Mouse (Mus musculus): ENCODE results near the gene Gm45713. TPM values are rescaled to one million over a fixed set of nuclear protein-coding genes. Genes with fewer than 3 reads are reported as not detected.
A peak's percentile ranks its signal among the peaks of the same experiment; 100 is the strongest.

Gene Gm45713
- polyA plus RNA-seq, 1 experiment from 2014 or later, result not detected

DNA sequence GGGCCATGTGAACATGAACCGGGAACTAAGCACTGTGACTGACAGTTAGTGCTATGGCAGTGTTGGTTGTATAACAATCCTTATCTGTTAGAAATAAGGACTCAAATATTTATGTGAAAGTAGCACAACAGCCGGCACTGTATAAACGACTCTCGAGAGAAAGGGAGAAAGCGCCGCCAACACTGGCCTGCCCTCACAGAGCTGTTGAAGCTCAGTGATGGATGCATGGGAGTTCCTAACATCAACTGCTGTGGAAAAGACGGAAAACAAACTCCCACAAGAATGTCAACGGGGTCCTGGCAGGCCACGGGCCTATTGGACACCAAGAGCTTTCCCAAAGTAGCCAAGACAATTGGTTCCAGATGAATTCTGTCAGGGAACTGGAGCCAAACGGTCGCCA, 15.3 kb upstream of the Gm45713 start:
- WGBS, result 38% methylated on average over 11 of the region's 11 CpGs
- no peak overlapping the region for H3K27ac ChIP-seq (replicated peaks)
- H3K9me3 ChIP-seq, result no peaks in the 10 kb centered on the region
- H3K36me3 ChIP-seq, result no peaks in the 10 kb centered on the region
- H3K27me3 ChIP-seq, result no peaks in the 10 kb centered on the region
- ATAC-seq (replicated peaks), result no peak
- H3K4me2 ChIP-seq (replicated peaks), result no peak overlapping the region
- no peak overlapping the region for H3K9ac ChIP-seq (replicated peaks)
- H3K4me1 ChIP-seq, result peaks cover 21% of the 10 kb centered on the region
- no peak overlapping the region for H3K4me3 ChIP-seq

DNA sequence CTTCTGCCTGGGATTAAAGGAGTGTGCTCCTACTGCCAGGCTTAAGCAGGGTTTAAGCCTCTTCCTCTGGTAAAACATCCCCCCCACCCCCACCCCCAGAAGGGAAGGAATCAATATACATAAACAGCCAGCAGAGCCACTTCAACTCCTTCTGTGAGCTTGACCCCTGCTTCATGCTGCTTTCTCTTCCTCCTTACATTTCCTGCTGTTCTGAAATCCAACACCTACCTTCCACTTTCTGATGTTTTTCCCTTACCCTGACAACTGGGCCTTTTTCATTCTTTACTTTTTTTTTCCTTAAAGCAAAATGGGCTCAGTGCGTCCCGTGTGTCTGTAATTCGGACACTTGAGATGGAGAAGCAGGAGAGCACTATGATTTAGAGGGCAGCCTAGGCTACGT, 14.3 kb upstream of the Gm45713 start:
- no peaks in the 10 kb centered on the region for H3K9me3 ChIP-seq
- WGBS, result 72% methylated on average over 4 of the region's 4 CpGs
- no peaks in the 10 kb centered on the region for H3K36me3 ChIP-seq
- H3K27ac ChIP-seq (replicated peaks), result no peak overlapping the region
- H3K27me3 ChIP-seq, result no peaks in the 10 kb centered on the region
- H3K4me2 ChIP-seq (replicated peaks), result no peak overlapping the region
- H3K4me3 ChIP-seq, result no peak overlapping the region
- H3K4me1 ChIP-seq, result peaks cover 21% of the 10 kb centered on the region
- H3K9ac ChIP-seq (replicated peaks), result 0 out of 2 replicates have a peak overlapping the region, but pooled peaks have one; percentile 10
- no peak for ATAC-seq (replicated peaks)

DNA sequence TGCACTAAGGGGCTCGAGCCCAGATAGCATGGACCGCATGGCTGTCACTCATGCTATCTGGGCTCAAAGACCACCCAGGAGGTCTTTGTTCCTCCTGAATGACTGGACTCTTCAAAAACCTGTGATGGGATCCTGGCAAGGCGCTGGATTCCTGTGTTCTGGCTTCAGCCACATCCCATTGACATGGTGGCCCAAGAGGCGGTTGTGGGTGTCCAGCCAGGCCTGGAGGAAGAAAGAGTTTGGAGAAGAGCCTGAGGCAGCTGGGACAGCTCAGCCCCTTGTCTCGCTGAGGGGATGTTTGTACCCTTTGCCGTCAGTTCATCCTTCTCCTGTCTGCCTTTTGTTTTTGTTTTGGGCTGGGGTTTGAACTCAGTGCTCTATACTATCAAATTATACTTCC, 13.5 kb upstream of the Gm45713 start:
- Histone ChIP-seq H3K36me3 (no peaks in the 10 kb centered on the region; the same call in 1 of the 2 replicates), H3K4me1 (peaks cover 15% of the 10 kb centered on the region), H3K27ac (replicated peaks) (no peak overlapping the region), H3K9me3 (no peaks in the 10 kb centered on the region), H3K9ac (replicated peaks) (no peak overlapping the region), H3K4me3 (no peak overlapping the region), H3K4me2 (replicated peaks) (no peak overlapping the region), H3K27me3 (no peaks in the 10 kb centered on the region)
- 25% methylated on average over 6 of the region's 6 CpGs for WGBS
- no peak for ATAC-seq (replicated peaks)

DNA sequence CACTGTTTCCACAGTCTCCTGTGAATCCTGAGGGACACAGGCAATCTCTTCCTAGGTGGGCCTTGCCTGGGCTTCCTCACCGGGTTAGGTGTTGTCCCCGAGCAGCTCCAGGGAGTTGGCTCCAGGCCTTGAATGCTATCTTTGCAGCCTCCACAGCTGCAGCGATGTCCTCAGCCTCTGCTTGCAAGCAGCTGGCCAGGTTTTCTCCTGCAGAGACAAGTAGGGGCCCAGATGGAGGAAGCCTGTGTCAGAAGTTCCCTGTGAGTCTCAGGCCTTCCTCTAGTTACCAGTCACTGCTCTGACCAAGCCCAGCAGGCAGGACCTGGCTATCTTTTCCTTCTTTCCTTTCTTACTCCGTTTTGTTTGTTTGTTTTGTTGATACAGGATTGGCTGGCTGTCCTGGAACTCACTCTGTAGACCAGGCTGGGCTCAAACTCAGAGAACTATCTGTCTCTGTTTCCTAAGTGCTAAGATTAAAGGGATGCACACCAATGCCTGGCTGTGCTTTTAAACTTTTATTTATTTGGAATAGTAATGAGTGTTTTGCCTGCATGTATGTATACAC, 12.6 kb upstream of the Gm45713 start:
- Histone ChIP-seq H3K4me2 (replicated peaks) (no peak overlapping the region), H3K36me3 (no peaks in the 10 kb centered on the region; the same call in 1 of the 2 replicates), H3K27ac (replicated peaks) (no peak overlapping the region), H3K9me3 (no peaks in the 10 kb centered on the region), H3K4me1 (peaks cover 13% of the 10 kb centered on the region), H3K4me3 (no peak overlapping the region), H3K9ac (replicated peaks) (no peak overlapping the region), H3K27me3 (no peaks in the 10 kb centered on the region)
- 67% methylated on average over 4 of the region's 4 CpGs for WGBS
- ATAC-seq (replicated peaks), result no peak

DNA sequence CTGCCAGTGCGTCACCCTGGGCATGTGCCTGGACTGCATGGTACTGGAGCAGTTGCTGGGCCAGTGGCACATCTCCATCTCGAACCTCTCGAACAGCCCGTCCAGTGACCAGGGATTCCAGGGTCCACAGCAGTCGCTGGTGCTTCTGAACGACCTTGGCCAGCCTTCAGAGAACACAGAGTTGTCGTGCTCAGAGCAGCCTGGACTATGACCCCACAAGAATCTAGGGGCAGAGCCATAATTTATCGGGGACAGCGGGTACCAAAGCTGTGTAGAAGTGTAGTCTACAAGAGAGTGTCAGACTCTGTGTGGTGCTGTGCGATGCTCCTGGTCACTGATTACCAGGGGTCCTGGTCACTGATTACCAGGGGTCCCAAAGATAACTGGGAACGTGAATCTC, 11.9 kb upstream of the Gm45713 start:
- no peak overlapping the region for H3K4me3 ChIP-seq
- no peak overlapping the region for H3K9ac ChIP-seq (replicated peaks)
- ATAC-seq (replicated peaks), result no peak
- no peaks in the 10 kb centered on the region for H3K9me3 ChIP-seq
- peaks cover 9% of the 10 kb centered on the region for H3K4me1 ChIP-seq
- no peaks in the 10 kb centered on the region; the same call in 1 of the 2 replicates for H3K36me3 ChIP-seq
- WGBS, result 93% methylated on average over 11 of the region's 11 CpGs
- no peak overlapping the region for H3K4me2 ChIP-seq (replicated peaks)
- no peak overlapping the region for H3K27ac ChIP-seq (replicated peaks)
- H3K27me3 ChIP-seq, result no peaks in the 10 kb centered on the region

- no peak for ATAC-seq (replicated peaks)
- 90% methylated on average over 11 of the region's 11 CpGs for WGBS
- no peak overlapping the region for H3K9ac ChIP-seq (replicated peaks)
- H3K9me3 ChIP-seq, result no peaks in the 10 kb centered on the region
- H3K36me3 ChIP-seq, result no peaks in the 10 kb centered on the region; the same call in 1 of the 2 replicates
- H3K4me2 ChIP-seq (replicated peaks), result no peak overlapping the region
- H3K27me3 ChIP-seq, result no peaks in the 10 kb centered on the region
- H3K4me3 ChIP-seq, result no peak overlapping the region
- no peak overlapping the region for H3K27ac ChIP-seq (replicated peaks)
- peaks cover 9% of the 10 kb centered on the region for H3K4me1 ChIP-seq
These were observed 11.2 kb upstream of the Gm45713 start for GRCm38 (mm10) chr7:45147267-45147666.

GRCm38 (mm10) chr7:45145460-45145859, 9.4 kb upstream of the Gm45713 start:
- no peak for ATAC-seq (replicated peaks)
- H3K9ac ChIP-seq (replicated peaks), result no peak overlapping the region
- H3K4me3 ChIP-seq, result no peak overlapping the region
- no peaks in the 10 kb centered on the region; the same call in 1 of the 2 replicates for H3K36me3 ChIP-seq
- H3K4me1 ChIP-seq, result no peaks in the 10 kb centered on the region
- no peaks in the 10 kb centered on the region for H3K27me3 ChIP-seq
- H3K27ac ChIP-seq (replicated peaks), result no peak overlapping the region
- H3K4me2 ChIP-seq (replicated peaks), result no peak overlapping the region
- 92% methylated on average over 8 of the region's 8 CpGs for WGBS
- H3K9me3 ChIP-seq, result no peaks in the 10 kb centered on the region

GRCm38 (mm10) chr7:45144368-45145174, 8.5 kb upstream of the Gm45713 start:
- Histone ChIP-seq H3K4me2 (replicated peaks) (no peak overlapping the region), H3K4me3 (no peak overlapping the region), H3K9me3 (no peaks in the 10 kb centered on the region), H3K9ac (replicated peaks) (no peak overlapping the region), H3K27ac (replicated peaks) (no peak overlapping the region), H3K27me3 (no peaks in the 10 kb centered on the region), H3K36me3 (no peaks in the 10 kb centered on the region; the same call in 1 of the 2 replicates), H3K4me1 (no peaks in the 10 kb centered on the region)
- ATAC-seq (replicated peaks), result no peak
- 91% methylated on average over 13 of the region's 13 CpGs for WGBS

DNA sequence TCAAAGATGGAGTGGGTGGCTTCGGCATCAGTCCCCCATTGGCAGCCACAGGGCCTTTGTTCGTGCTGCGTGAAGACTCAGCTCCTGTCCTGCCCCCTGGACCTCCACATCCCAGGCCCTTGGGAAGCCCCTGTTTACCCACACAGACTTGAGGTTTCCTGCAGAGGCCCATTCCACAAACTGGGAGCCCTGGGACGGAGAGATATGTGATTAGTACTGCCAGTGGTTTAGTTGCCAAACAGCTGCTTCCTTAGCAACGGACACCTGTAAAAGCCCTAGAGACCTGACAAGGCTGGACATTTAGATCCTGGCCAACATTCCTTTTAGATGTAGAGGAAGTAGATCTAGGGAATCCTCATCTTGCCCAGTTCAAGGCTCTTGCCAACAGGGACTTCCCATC, 5.9 kb upstream of the Gm45713 start:
- H3K27ac ChIP-seq (replicated peaks), result no peak overlapping the region
- H3K4me2 ChIP-seq (replicated peaks), result no peak overlapping the region
- ATAC-seq (replicated peaks), result no peak
- H3K27me3 ChIP-seq, result no peaks in the 10 kb centered on the region
- WGBS, result 94% methylated on average over 5 of the region's 5 CpGs
- no peaks in the 10 kb centered on the region for H3K4me1 ChIP-seq
- H3K9me3 ChIP-seq, result no peaks in the 10 kb centered on the region
- H3K36me3 ChIP-seq, result no peaks in the 10 kb centered on the region; the same call in 1 of the 2 replicates
- no peak overlapping the region for H3K9ac ChIP-seq (replicated peaks)
- no peak overlapping the region for H3K4me3 ChIP-seq

GRCm38 (mm10) chr7:45141319-45141718, 5.3 kb upstream of the Gm45713 start:
- Histone ChIP-seq H3K36me3 (no peaks in the 10 kb centered on the region; the same call in 1 of the 2 replicates), H3K27me3 (no peaks in the 10 kb centered on the region), H3K9ac (replicated peaks) (no peak overlapping the region), H3K9me3 (no peaks in the 10 kb centered on the region), H3K4me3 (no peak overlapping the region), H3K27ac (replicated peaks) (no peak overlapping the region), H3K4me1 (peaks cover 2% of the 10 kb centered on the region; the same call in 1 of the 2 replicates), H3K4me2 (replicated peaks) (no peak overlapping the region)
- ATAC-seq (replicated peaks), result no peak
- WGBS, result 92% methylated on average over 3 of the region's 3 CpGs

DNA sequence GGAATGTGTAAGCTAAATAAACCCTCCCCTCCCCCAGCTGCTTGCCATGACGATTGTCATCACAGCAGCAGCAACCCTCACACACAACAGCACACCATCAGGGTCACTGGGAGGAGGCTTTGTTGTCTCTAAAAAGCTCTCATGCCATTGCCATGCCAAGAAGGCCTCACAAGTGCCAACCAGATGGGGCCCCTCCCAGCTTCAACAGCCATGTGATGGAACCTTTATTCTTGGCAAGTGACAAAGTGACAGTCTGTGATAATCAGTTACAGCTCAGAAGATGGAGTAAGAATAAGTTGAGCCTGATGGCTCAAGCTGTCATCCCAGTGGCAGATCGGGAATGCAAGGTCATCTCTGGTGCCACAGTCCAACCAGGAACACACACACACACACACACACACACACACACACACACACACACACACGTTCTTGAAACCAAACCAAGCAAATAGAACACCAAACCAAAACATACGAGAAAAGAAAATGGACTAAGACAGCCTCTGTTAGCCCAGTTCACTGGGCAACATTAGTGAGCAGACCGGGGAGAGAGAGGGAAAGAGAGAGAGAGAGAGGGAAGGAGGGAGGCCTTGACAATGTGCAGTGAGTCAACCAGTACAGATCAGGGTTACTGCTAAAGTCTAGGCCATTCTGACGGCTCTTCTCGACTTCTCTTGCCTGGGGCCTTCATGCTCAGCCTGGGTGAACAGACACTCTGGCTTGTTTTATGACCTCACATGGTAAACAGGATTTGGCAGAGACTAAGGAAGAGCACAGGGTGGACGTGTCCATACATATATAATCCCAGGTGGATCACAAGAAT, 4.1 kb upstream of the Gm45713 start:
- H3K9ac ChIP-seq (replicated peaks), result no peak overlapping the region
- no peak overlapping the region for H3K4me3 ChIP-seq
- H3K4me2 ChIP-seq (replicated peaks), result no peak overlapping the region
- no peak overlapping the region for H3K27ac ChIP-seq (replicated peaks)
- H3K4me1 ChIP-seq, result peaks cover 10% of the 10 kb centered on the region
- no peak for ATAC-seq (replicated peaks)
- H3K9me3 ChIP-seq, result no peaks in the 10 kb centered on the region
- 78% methylated on average over 8 of the region's 8 CpGs for WGBS
- no peaks in the 10 kb centered on the region; the same call in 1 of the 2 replicates for H3K27me3 ChIP-seq
- no peaks in the 10 kb centered on the region; the same call in 1 of the 2 replicates for H3K36me3 ChIP-seq

DNA sequence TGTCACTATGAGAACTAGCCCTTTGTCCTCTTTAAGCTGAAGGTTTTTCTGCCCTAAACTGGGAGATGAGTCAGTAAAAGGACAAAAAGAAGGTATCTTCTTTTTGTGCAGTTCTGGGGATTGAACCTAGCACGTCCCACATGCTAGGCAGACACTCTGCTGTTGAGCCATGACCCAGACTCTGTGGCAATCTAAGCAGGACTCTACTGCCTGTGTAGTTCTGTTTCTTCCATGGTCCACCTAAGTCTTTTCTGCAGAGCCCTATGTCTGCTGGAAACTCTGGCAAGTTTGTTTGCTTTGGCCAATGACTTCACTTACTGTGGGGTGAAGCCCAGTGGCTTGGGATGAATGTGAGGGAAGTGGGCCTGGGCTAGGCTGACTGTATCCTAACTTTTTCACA, 2.4 kb upstream of the Gm45713 start:
- Histone ChIP-seq H3K9ac (replicated peaks) (no peak overlapping the region), H3K4me1 (peaks cover 10% of the 10 kb centered on the region), H3K4me3 (no peak overlapping the region), H3K9me3 (no peaks in the 10 kb centered on the region), H3K36me3 (no peaks in the 10 kb centered on the region), H3K4me2 (replicated peaks) (no peak overlapping the region), H3K27me3 (no peaks in the 10 kb centered on the region; the same call in 1 of the 2 replicates), H3K27ac (replicated peaks) (no peak overlapping the region)
- 79% methylated on average over 1 of the region's 1 CpGs for WGBS
- no peak for ATAC-seq (replicated peaks)
